8 mouse cellular contexts compared by ENCODE assay signal in the genomic region with DNA sequence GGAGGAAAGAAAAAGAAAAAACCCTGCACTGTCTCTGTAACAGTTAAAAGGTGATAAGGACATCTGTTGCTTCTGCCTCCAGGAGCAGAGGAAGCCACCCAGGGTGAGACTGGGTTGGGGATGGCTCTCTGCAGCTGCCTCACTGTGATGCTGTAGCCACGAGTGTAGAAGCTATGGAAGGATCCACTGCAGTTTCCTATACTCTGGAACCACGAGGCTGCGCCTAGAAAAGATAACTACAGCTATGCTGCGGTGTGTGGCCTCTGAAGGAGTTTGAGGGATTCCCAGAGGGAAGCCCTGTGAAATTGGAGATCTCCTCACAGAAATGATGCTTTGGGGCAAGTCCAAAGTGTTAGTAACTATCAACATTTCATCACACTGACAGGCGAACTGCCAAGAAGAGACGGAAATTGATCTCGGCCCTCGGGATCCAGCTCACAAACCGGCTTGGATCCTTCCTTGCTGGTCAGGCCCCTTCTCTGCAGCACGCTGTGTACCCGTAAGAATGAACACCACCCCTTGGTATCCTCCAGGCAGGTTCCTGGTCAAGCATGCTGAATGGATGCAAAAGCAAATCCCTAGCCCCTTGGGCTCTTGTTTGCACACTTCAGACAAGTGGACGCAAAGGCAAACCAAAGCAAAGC.
DNase-seq lines count a peak whose midpoint lies in the region; ATAC-seq and TF ChIP-seq lines count a peak whose summit lies in the region.

No protein-coding gene starts in this region.

- TF ChIP-seq CTCF in liver, adult 2 months (IDR thresholded peaks at IDR 0.05; ENCODE audit: low read depth, low read length) = no peak

- H3K36me3 ChIP-seq in liver, adult 2 months (ENCODE audit: control insufficient read depth, insufficient read depth, low read length) = no peaks in the 10 kb centered on the region
- H3K36me3 ChIP-seq in liver, embryonic 11.5 days (ENCODE audit: control insufficient read depth, insufficient read depth, low read length) = no peaks in the 10 kb centered on the region

- ATAC-seq in liver, embryonic 11.5 days (replicated peaks; ENCODE audit: low FRiP score) = no peak

- H3K4me3 ChIP-seq in liver, adult 2 months (ENCODE audit: insufficient read depth, low read depth, low read length) = no peak overlapping the region
- no peak overlapping the region for H3K4me3 ChIP-seq in liver, embryonic 11.5 days (ENCODE audit: low read depth, low read length)

- no peaks in the 10 kb centered on the region for H3K9me3 ChIP-seq in liver, embryonic 11.5 days (ENCODE audit: control insufficient read depth, low read length)

- no peaks in the 10 kb centered on the region for H3K27me3 ChIP-seq in liver, adult 2 months (ENCODE audit: control insufficient read depth, insufficient read depth, low read length)
- H3K27me3 ChIP-seq in liver, embryonic 11.5 days (replicated peaks; ENCODE audit: control insufficient read depth, insufficient read depth, low read length) = no peaks in the 10 kb centered on the region

- H3K4me2 ChIP-seq in liver, embryonic 11.5 days = no peak overlapping the region

- H3K27ac ChIP-seq in liver, adult 2 months (replicated peaks; ENCODE audit: insufficient read depth, low read depth, low read length) = no peak overlapping the region
- no peak overlapping the region for H3K27ac ChIP-seq in liver, embryonic 11.5 days (ENCODE audit: low read depth, low read length)

- no peak overlapping the region for H3K9ac ChIP-seq in liver, adult 2 months (ENCODE audit: low read depth, low read length)
- no peak overlapping the region for H3K9ac ChIP-seq in liver, embryonic 11.5 days (ENCODE audit: low read depth, low read length)

- WGBS in liver, adult 2 months = 29% methylated on average over 12 of the region's 12 CpGs
- WGBS in liver, embryonic 11.5 days = 57% methylated on average over 12 of the region's 12 CpGs

- H3K79me2 ChIP-seq in liver, adult 2 months (ENCODE audit: control insufficient read depth, insufficient read depth, low read length) = no peaks in the 10 kb centered on the region

- H3K4me1 ChIP-seq in liver, adult 2 months (ENCODE audit: control insufficient read depth, insufficient read depth, low read length) = no peaks in the 10 kb centered on the region
- H3K4me1 ChIP-seq in liver, embryonic 11.5 days (replicated peaks; ENCODE audit: control insufficient read depth, insufficient read depth, low read length) = no peaks in the 10 kb centered on the region; the same call in 1 of the 2 replicates

- DNase-seq in embryo, embryonic 11 days = peak; percentile 17
- no peak for DNase-seq in embryo, embryonic 10 days (ENCODE audit: low spot score)
- DNase-seq in liver, adult 2 months (ENCODE audit: extremely low read depth, low read depth, low spot score) = peak; percentile 70
- DNase-seq in liver, embryonic 11.5 days (ENCODE audit: low spot score) = no peak
- peak; percentile 75 for DNase-seq in gastrocnemius, postnatal 25 days
- DNase-seq in lung, postnatal 36 days = peak; percentile 83
- DNase-seq in Muller cell, postnatal 12 days (ENCODE audit: inconsistent ontology term) = no peak
- DNase-seq in thymus, postnatal 36 days = no peak

- TF ChIP-seq POLR2A in liver, adult 2 months (IDR thresholded peaks at IDR 0.05; ENCODE audit: extremely low read depth, insufficient read depth, low read length) = no peak

Comparison
In these comparisons a context has a peak if more than half of its experiments do, and no peak if none do; other contexts are left out.
1. DNase-seq: peak in embryo, embryonic 11 days (single experiment), liver, adult 2 months (single experiment), gastrocnemius, postnatal 25 days (single experiment) and lung, postnatal 36 days (single experiment); none in embryo, embryonic 10 days (single experiment), liver, embryonic 11.5 days (single experiment), Muller cell, postnatal 12 days (single experiment) and thymus, postnatal 36 days (0 of 2).